8 mouse cellular contexts compared by ENCODE assay signal in genomic region chr4:119667454-119667853, GRCm38 (mm10). TPM values are rescaled to one million over a fixed set of nuclear protein-coding genes. Genes with fewer than 3 reads are reported as not detected.
DNase-seq lines count a peak whose midpoint lies in the region; ATAC-seq and TF ChIP-seq lines count a peak whose summit lies in the region.

No protein-coding gene starts in this region.

- no peak overlapping the region for H3K4me3 ChIP-seq in spleen, adult 2 months (ENCODE audit: extremely low read depth, insufficient read depth, insufficient read length)
- H3K4me3 ChIP-seq in hindbrain, embryonic 11.5 days (ENCODE audit: low read depth, low read length) = no peak overlapping the region
- no peak overlapping the region for H3K4me3 ChIP-seq in lung, postnatal 0 days (ENCODE audit: low read depth, low read length)

- peaks cover 33% of the 10 kb centered on the region; the same call in 1 of the 2 replicates for H3K4me1 ChIP-seq in spleen, adult 2 months (ENCODE audit: control insufficient read depth, insufficient read depth, insufficient read length)
- no peaks in the 10 kb centered on the region for H3K4me1 ChIP-seq in hindbrain, embryonic 11.5 days (replicated peaks; ENCODE audit: control insufficient read depth, insufficient read depth, low read length)
- H3K4me1 ChIP-seq in lung, postnatal 0 days (ENCODE audit: insufficient read depth, low read depth, low read length) = no peaks in the 10 kb centered on the region

- no peaks in the 10 kb centered on the region for H3K9me3 ChIP-seq in hindbrain, embryonic 11.5 days (ENCODE audit: control insufficient read depth, low read length)
- H3K9me3 ChIP-seq in lung, postnatal 0 days (ENCODE audit: low read length) = no peaks in the 10 kb centered on the region

- TF ChIP-seq POLR2A in spleen, adult 2 months (IDR thresholded peaks at IDR 0.05; ENCODE audit: low read depth, low read length) = no peak

- WGBS in spleen, adult 2 months = 31% methylated on average over 5 of the region's 5 CpGs
- 31% methylated on average over 5 of the region's 5 CpGs for WGBS in hindbrain, embryonic 11.5 days
- WGBS in lung, postnatal 0 days = 33% methylated on average over 5 of the region's 5 CpGs

- no peak overlapping the region for H3K27ac ChIP-seq in spleen, adult 2 months (ENCODE audit: insufficient read depth, low read length)
- no peak overlapping the region for H3K27ac ChIP-seq in hindbrain, embryonic 11.5 days (ENCODE audit: low read depth, low read length)
- H3K27ac ChIP-seq in lung, postnatal 0 days (ENCODE audit: low read length) = no peak overlapping the region

- ATAC-seq in cerebellum, adult (ENCODE audit: insufficient number of reproducible peaks, low FRiP score, low TSS enrichment) = no peak
- no peak; the same call in 1 of the 2 replicates for ATAC-seq in hindbrain, embryonic 11.5 days (ENCODE audit: low FRiP score)
- peak; percentile 23; the same call in 1 of the 2 replicates for ATAC-seq in lung, postnatal 0 days

- no peaks in the 10 kb centered on the region for H3K36me3 ChIP-seq in spleen, adult 2 months (ENCODE audit: control insufficient read depth, insufficient read depth, low read length)
- no peaks in the 10 kb centered on the region for H3K36me3 ChIP-seq in hindbrain, embryonic 11.5 days (ENCODE audit: control insufficient read depth, insufficient read depth, low read length)
- H3K36me3 ChIP-seq in lung, postnatal 0 days (ENCODE audit: insufficient read depth, low read length) = no peaks in the 10 kb centered on the region

- H3K9ac ChIP-seq in hindbrain, embryonic 11.5 days (ENCODE audit: low read depth, low read length) = no peak overlapping the region
- H3K9ac ChIP-seq in lung, postnatal 0 days (replicated peaks; ENCODE audit: low read depth) = no peak overlapping the region

- TF ChIP-seq CTCF in spleen, adult 2 months (IDR thresholded peaks at IDR 0.05; ENCODE audit: extremely low read depth, insufficient read depth, insufficient read length, insufficient replicate concordance) = peak; percentile 59; the same call in 1 of the 2 replicates
- peak; percentile 85 for TF ChIP-seq CTCF in lung, postnatal 0 days (IDR thresholded peaks at IDR 0.05)

- no peak for TF ChIP-seq EP300 in lung, postnatal 0 days (IDR thresholded peaks at IDR 0.05)

- no peaks in the 10 kb centered on the region for H3K27me3 ChIP-seq in spleen, adult 2 months (ENCODE audit: control insufficient read depth, insufficient read depth, low read length)
- H3K27me3 ChIP-seq in hindbrain, embryonic 11.5 days (ENCODE audit: control insufficient read depth, insufficient read depth, low read length) = no peaks in the 10 kb centered on the region
- H3K27me3 ChIP-seq in lung, postnatal 0 days (replicated peaks; ENCODE audit: insufficient read depth, low read length) = no peaks in the 10 kb centered on the region

- peak; percentile 25 for DNase-seq in cerebellum, adult 11 months
- peak in 1 of 2 experiments; percentile 26 for DNase-seq in spleen, adult 2 months (ENCODE audit: low read depth in 1 of 2, low spot score in 2 of 2)
- no peak for DNase-seq in spleen, adult 12 weeks (ENCODE audit: low spot score)
- peak; percentile 69 to 78 for DNase-seq in cerebellum, postnatal 10 days
- DNase-seq in hindbrain, embryonic 11.5 days (ENCODE audit: low spot score) = peak; percentile 67
- DNase-seq in lung, postnatal 0 days (ENCODE audit: low spot score) = peak; percentile 49
- peak; percentile 53 for DNase-seq in testis, postnatal 10 days (ENCODE audit: low spot score)

- no peak overlapping the region for H3K4me2 ChIP-seq in hindbrain, embryonic 11.5 days (replicated peaks; ENCODE audit: low read depth, low read length)
- H3K4me2 ChIP-seq in lung, postnatal 0 days (replicated peaks; ENCODE audit: low read depth, low read length) = no peak overlapping the region

RNA-seq across cellular contexts. Expression of gene Guca2b, which starts 8.7 kb away (rescaled TPM):
- polyA plus RNA-seq in spleen, adult 2 months (2012; rRNA removed) = 0.41 and 1.2 TPM in 2 replicates
- polyA plus RNA-seq in hindbrain, embryonic 11.5 days (2014; fragmentation: Nextera tagmentation; extraction: Ambion mirVana) = not detected in 2 replicates
- not detected in 2 replicates for polyA plus RNA-seq in lung, postnatal 0 days (2015; fragmentation: Nextera tagmentation; extraction: Ambion mirVana)

RNA-seq across cellular contexts. Expression of gene Guca2a, which starts 29.9 kb away (rescaled TPM):
- polyA plus RNA-seq in spleen, adult 2 months (2012; rRNA removed) = 0.21 and 0.25 TPM in 2 replicates
- not detected in 2 replicates for polyA plus RNA-seq in hindbrain, embryonic 11.5 days (2014; fragmentation: Nextera tagmentation; extraction: Ambion mirVana)
- polyA plus RNA-seq in lung, postnatal 0 days (2015; fragmentation: Nextera tagmentation; extraction: Ambion mirVana) = 1.00 and 2.2 TPM in 2 replicates
